Mouse (Mus musculus) forebrain, embryonic 16.5 days (tissue): ENCODE results near the gene Sbno1. TPM values are rescaled to one million over a fixed set of nuclear protein-coding genes. Genes with fewer than 3 reads are reported as not detected.

Experiments used
- ATAC-seq: fragments of 200-750 bp; cut with Nextera tagmentation; 2 replicates; pipeline ENCODE4 v1.8.0; 2017; ENCODE audit warnings: mild to moderate bottlenecking, moderate library complexity
- H3K27ac ChIP-seq: fragments of 300-500 bp; sonication (generic); 2 replicates; pipeline ENCODE4 v1.5.1; 2014; ENCODE audit warnings: low read length, control low read depth
- H3K27me3 ChIP-seq: fragments of 300-500 bp; sonication (generic); replicated peaks from 2 replicates; pipeline ENCODE4 v1.6.1; 2014; ENCODE audit warnings: low read length; ENCODE audit not compliant: control insufficient read depth, insufficient read depth
- H3K36me3 ChIP-seq: fragments of 300-500 bp; sonication (generic); 2 replicates; pipeline ENCODE4 v1.6.1; 2014; ENCODE audit not compliant: control insufficient read depth, insufficient read depth
- H3K4me1 ChIP-seq: fragments of 300-500 bp; sonication (generic); replicated peaks from 2 replicates; pipeline ENCODE4 v1.6.1; 2014; ENCODE audit warnings: low read length; ENCODE audit not compliant: control insufficient read depth, insufficient read depth
- H3K4me2 ChIP-seq: fragments of 300-500 bp; sonication (generic); 2 replicates; pipeline ENCODE4 v1.6.1; 2014; ENCODE audit warnings: mild to moderate bottlenecking, low read length, control low read depth
- H3K4me3 ChIP-seq: fragments of 300-500 bp; sonication (generic); replicated peaks from 2 replicates; pipeline ENCODE4 v1.5.1; 2014; ENCODE audit warnings: mild to moderate bottlenecking, low read length, control low read depth
- H3K9ac ChIP-seq: fragments of 300-500 bp; sonication (generic); replicated peaks from 2 replicates; pipeline ENCODE4 v1.6.1; 2014; ENCODE audit warnings: low read depth, low read length, control low read depth
- H3K9me3 ChIP-seq: fragments of 300-500 bp; sonication (generic); 2 replicates; pipeline ENCODE4 v1.6.1; 2016; ENCODE audit warnings: low read length; ENCODE audit not compliant: control insufficient read depth
- WGBS: fragments of 180-500 bp; shearing (Covaris S2); extraction: QIAGEN DNeasy Blood & Tissue Kit; methylation state at CpG from one replicate; pipeline ENCODE4 v1.1.7; 2014; 5-methylcytosine and 5-hydroxymethylcytosine counted together
- polyA plus RNA-seq: library from polyadenylated mRNA; unstranded; fragments of >200 nt; fragmentation: Nextera tagmentation; extraction: Ambion mirVana; gene quantifications from 2 replicates; pipeline ENCODE4 v1.2.1, GENCODE M21; 2015

The Sbno1 gene
- polyA plus RNA-seq, 1 experiment from 2014 or later: 110 TPM

GRCm38 (mm10) chr5:124456762-124457161 lies 31.0 kb upstream of the Sbno1 start:
- no peaks in the 10 kb centered on the region for H3K27me3 ChIP-seq
- no peak overlapping the region for H3K27ac ChIP-seq
- H3K4me3 ChIP-seq: no peak overlapping the region
- no peaks in the 10 kb centered on the region for H3K9me3 ChIP-seq
- no peak for ATAC-seq
- H3K4me2 ChIP-seq: no peak overlapping the region
- peaks cover 7% of the 10 kb centered on the region for H3K4me1 ChIP-seq
- WGBS: 93% methylated on average over 6 of the region's 6 CpGs
- H3K9ac ChIP-seq: no peak overlapping the region
- H3K36me3 ChIP-seq: peaks cover 46% of the 10 kb centered on the region

GRCm38 (mm10) chr5:124454082-124454419 lies 28.2 kb upstream of the Sbno1 start:
- 95% methylated on average over 1 of the region's 1 CpGs for WGBS
- H3K4me1 ChIP-seq: peaks cover 11% of the 10 kb centered on the region
- no peak overlapping the region for H3K9ac ChIP-seq
- no peak overlapping the region for H3K4me3 ChIP-seq
- peaks cover 44% of the 10 kb centered on the region for H3K36me3 ChIP-seq
- H3K27ac ChIP-seq: no peak overlapping the region
- no peak for ATAC-seq
- no peaks in the 10 kb centered on the region for H3K9me3 ChIP-seq
- H3K27me3 ChIP-seq: no peaks in the 10 kb centered on the region
- H3K4me2 ChIP-seq: no peak overlapping the region

GRCm38 (mm10) chr5:124453339-124454081 lies 27.7 kb upstream of the Sbno1 start:
- Histone ChIP-seq H3K27me3 (no peaks in the 10 kb centered on the region), H3K4me2 (no peak overlapping the region), H3K9ac (no peak overlapping the region), H3K4me3 (no peak overlapping the region), H3K9me3 (no peaks in the 10 kb centered on the region), H3K36me3 (peaks cover 39% of the 10 kb centered on the region), H3K27ac (peak overlapping the region; percentile 83), H3K4me1 (peaks cover 11% of the 10 kb centered on the region)
- 77% methylated on average over 13 of the region's 13 CpGs for WGBS
- peak; percentile 74 for ATAC-seq

GRCm38 (mm10) chr5:124452494-124453228 lies 26.9 kb upstream of the Sbno1 start:
- H3K27me3 ChIP-seq: no peaks in the 10 kb centered on the region
- 75% methylated on average over 15 of the region's 15 CpGs for WGBS
- peak; percentile 8; the same call in 1 of the 2 replicates for ATAC-seq
- H3K36me3 ChIP-seq: peaks cover 38% of the 10 kb centered on the region
- peak overlapping the region; percentile 83 for H3K27ac ChIP-seq
- no peaks in the 10 kb centered on the region for H3K9me3 ChIP-seq
- H3K4me1 ChIP-seq: peaks cover 11% of the 10 kb centered on the region
- no peak overlapping the region for H3K4me3 ChIP-seq
- H3K4me2 ChIP-seq: no peak overlapping the region
- H3K9ac ChIP-seq: 0 out of 2 replicates have a peak overlapping the region, but pooled peaks have one; percentile 11

GRCm38 (mm10) chr5:124450641-124451340 lies 25.0 kb upstream of the Sbno1 start:
- Histone ChIP-seq H3K36me3 (peaks cover 28% of the 10 kb centered on the region), H3K27ac (no peak overlapping the region), H3K27me3 (no peaks in the 10 kb centered on the region), H3K4me2 (no peak overlapping the region), H3K4me3 (no peak overlapping the region), H3K9ac (no peak overlapping the region), H3K9me3 (no peaks in the 10 kb centered on the region), H3K4me1 (peaks cover 21% of the 10 kb centered on the region)
- no peak for ATAC-seq
- 88% methylated on average over 16 of the region's 16 CpGs for WGBS

- Histone ChIP-seq H3K9me3 (no peaks in the 10 kb centered on the region), H3K4me2 (no peak overlapping the region), H3K4me3 (no peak overlapping the region), H3K4me1 (peaks cover 21% of the 10 kb centered on the region), H3K9ac (no peak overlapping the region), H3K27ac (no peak overlapping the region), H3K27me3 (no peaks in the 10 kb centered on the region), H3K36me3 (peaks cover 24% of the 10 kb centered on the region)
- whole genome bisulfite sequencing: 82% methylated on average over 7 of the region's 7 CpGs
- ATAC-seq: no peak
Observed at GRCm38 (mm10) chr5:124450051-124450450, 24.2 kb upstream of the Sbno1 start.

GRCm38 (mm10) chr5:124449494-124449893 lies 23.7 kb upstream of the Sbno1 start:
- WGBS: 68% methylated on average over 6 of the region's 6 CpGs
- Histone ChIP-seq H3K9me3 (no peaks in the 10 kb centered on the region), H3K9ac (no peak overlapping the region), H3K27ac (no peak overlapping the region), H3K27me3 (no peaks in the 10 kb centered on the region), H3K4me3 (no peak overlapping the region), H3K4me1 (peaks cover 27% of the 10 kb centered on the region), H3K4me2 (no peak overlapping the region), H3K36me3 (peaks cover 20% of the 10 kb centered on the region)
- no peak for ATAC-seq

GRCm38 (mm10) chr5:124446301-124446881 lies 20.6 kb upstream of the Sbno1 start:
- Histone ChIP-seq H3K4me1 (peaks cover 20% of the 10 kb centered on the region), H3K27ac (peak overlapping the region; percentile 17; the same call in 1 of the 2 replicates), H3K27me3 (no peaks in the 10 kb centered on the region), H3K9me3 (no peaks in the 10 kb centered on the region), H3K36me3 (peaks cover 13% of the 10 kb centered on the region), H3K4me3 (peak overlapping the region; percentile 72), H3K9ac (peak overlapping the region; percentile 85), H3K4me2 (peak overlapping the region; percentile 92)
- ATAC-seq: no peak
- 5% methylated on average over 15 of the region's 15 CpGs for WGBS
